Mouse (Mus musculus): ENCODE measurements around the gene Saxo1. TPM values are rescaled to one million over a fixed set of nuclear protein-coding genes. Genes with fewer than 3 reads are reported as not detected.
A peak's percentile ranks its signal among the peaks of the same experiment; 100 is the strongest.

The Saxo1 gene
- polyA plus RNA-seq, 1 experiment from 2014 or later, result 0.15 TPM

DNA sequence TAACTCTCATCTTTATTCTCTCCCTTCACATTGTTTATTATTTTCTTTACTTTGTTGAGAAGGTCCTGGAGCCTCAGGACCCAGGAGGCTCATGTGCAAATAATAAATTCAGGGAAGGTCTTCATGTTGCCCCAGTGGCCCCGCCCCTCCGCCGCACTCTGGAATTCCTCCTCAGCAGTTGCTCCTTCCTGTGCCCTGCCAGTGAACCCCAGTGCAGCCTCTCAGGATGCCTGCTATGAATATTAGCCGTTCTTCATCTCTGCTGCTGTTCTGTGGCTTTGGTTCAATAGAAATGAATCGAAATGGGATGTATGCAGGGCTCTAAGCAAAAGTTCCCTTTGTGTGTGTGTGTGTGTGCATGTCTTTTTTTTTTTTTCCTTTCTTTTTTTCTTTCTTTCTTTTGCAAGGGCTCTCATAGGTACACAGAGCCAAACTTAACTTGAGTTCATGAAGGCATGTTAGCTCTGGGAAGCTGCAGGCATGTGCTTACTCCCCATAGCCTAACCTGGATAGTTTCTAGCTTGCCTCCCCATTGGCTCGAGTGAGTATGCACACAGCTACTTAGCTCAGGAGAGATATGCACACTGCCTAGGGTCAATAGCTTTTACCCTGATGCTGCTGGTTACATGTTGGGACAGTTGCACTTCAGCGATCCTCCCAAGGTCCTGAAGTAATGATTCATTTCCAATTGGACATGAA lies 151.5 kb downstream of the Saxo1 start:
- H3K9me3 ChIP-seq (ENCODE audit: control insufficient read depth, low read length), result no peaks in the 10 kb centered on the region
- no peaks in the 10 kb centered on the region for H3K27me3 ChIP-seq (ENCODE audit: control insufficient read depth, insufficient read depth, low read length)
- WGBS, result 55% methylated on average over 7 of the region's 7 CpGs
- no peaks in the 10 kb centered on the region for H3K36me3 ChIP-seq (ENCODE audit: control insufficient read depth, insufficient read depth, low read length)
- no peak overlapping the region for H3K4me2 ChIP-seq (ENCODE audit: low read length)
- no peak overlapping the region for H3K9ac ChIP-seq (ENCODE audit: low read length)
- peaks cover 6 to 21% of the 10 kb centered on the region in 2 experiments; a peak in 3 of 4 replicates for H3K4me1 ChIP-seq (ENCODE audit: control insufficient read depth in 2 of 2, insufficient read depth in 2 of 2, low read length in 2 of 2)
- H3K27ac ChIP-seq (replicated peaks in 1 of 2; ENCODE audit: control insufficient read depth in 1 of 2, insufficient read depth in 1 of 2, low read depth in 2 of 2, low read length in 2 of 2), result peak overlapping the region in 1 of 2 experiments; percentile 33; a peak in 1 of 4 replicates
- no peak overlapping the region for H3K4me3 ChIP-seq (ENCODE audit: control insufficient read depth in 1 of 2, insufficient read depth in 1 of 2, low read depth in 1 of 2, low read length in 2 of 2)
- ATAC-seq (ENCODE audit: insufficient number of reproducible peaks, insufficient read depth, low FRiP score, low read depth), result no peak

DNA sequence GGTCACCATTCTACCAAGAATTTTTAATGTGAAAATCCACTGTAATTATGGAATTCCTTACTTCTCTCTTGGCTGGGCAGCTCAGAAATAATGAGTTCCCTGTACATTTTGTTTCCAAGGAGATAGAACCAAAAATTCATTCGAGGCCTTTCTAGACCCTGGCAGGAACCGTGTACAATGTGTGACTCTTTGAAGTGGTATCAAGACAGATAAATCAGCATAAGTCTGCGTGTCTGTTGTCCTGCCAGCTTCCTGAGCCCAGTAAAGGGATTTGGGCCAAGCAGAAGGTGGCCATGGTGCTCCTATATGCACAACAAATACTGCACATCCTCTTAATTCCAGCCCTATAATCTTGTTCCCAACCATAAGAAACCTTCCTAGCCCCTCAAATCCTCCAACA lies 157.0 kb downstream of the Saxo1 start:
- no peak overlapping the region for H3K9ac ChIP-seq (ENCODE audit: low read length)
- no peak for ATAC-seq (ENCODE audit: insufficient number of reproducible peaks, insufficient read depth, low FRiP score, low read depth)
- no peak overlapping the region for H3K4me2 ChIP-seq (ENCODE audit: low read length)
- no peaks in the 10 kb centered on the region for H3K9me3 ChIP-seq (ENCODE audit: control insufficient read depth, low read length)
- no peaks in the 10 kb centered on the region for H3K36me3 ChIP-seq (ENCODE audit: control insufficient read depth, insufficient read depth, low read length)
- WGBS, result 23% methylated on average over 3 of the region's 3 CpGs
- no peaks in the 10 kb centered on the region for H3K27me3 ChIP-seq (ENCODE audit: control insufficient read depth, insufficient read depth, low read length)
- H3K4me3 ChIP-seq (ENCODE audit: control insufficient read depth in 1 of 2, insufficient read depth in 1 of 2, low read depth in 1 of 2, low read length in 2 of 2), result no peak overlapping the region
- no peak overlapping the region; a peak in 1 of 4 replicates for H3K27ac ChIP-seq (replicated peaks in 1 of 2; ENCODE audit: control insufficient read depth in 1 of 2, insufficient read depth in 1 of 2, low read depth in 2 of 2, low read length in 2 of 2)
- H3K4me1 ChIP-seq (ENCODE audit: control insufficient read depth in 2 of 2, insufficient read depth in 2 of 2, low read length in 2 of 2), result peaks cover 13 to 33% of the 10 kb centered on the region in 2 experiments

DNA sequence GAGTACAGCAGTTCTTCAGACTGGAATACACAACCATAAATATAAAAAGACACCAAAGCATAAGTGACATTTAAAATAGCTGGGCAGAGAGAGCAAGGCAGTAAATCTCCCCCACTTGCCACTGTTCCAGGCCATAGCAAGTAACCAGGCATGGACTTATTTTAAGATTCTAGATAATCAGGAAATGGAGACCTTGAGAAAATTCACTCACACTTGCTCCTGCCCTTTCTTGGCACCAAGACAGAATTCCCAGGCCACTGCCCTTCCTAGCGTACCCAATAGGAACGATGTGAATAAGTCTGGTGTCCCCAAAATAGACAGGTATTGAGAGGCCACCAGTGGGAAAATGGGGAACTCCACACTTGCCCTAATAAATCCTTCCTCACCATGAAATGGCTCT lies 160.7 kb downstream of the Saxo1 start:
- 47% methylated on average over 2 of the region's 2 CpGs for WGBS
- no peaks in the 10 kb centered on the region for H3K9me3 ChIP-seq (ENCODE audit: control insufficient read depth, low read length)
- peak overlapping the region in 1 of 2 experiments; percentile 36; a peak in 2 of 4 replicates for H3K27ac ChIP-seq (replicated peaks in 1 of 2; ENCODE audit: control insufficient read depth in 1 of 2, insufficient read depth in 1 of 2, low read depth in 2 of 2, low read length in 2 of 2)
- no peak for ATAC-seq (ENCODE audit: insufficient number of reproducible peaks, insufficient read depth, low FRiP score, low read depth)
- peak overlapping the region; percentile 9; the same call in 1 of the 2 replicates for H3K9ac ChIP-seq (ENCODE audit: low read length)
- no peaks in the 10 kb centered on the region for H3K36me3 ChIP-seq (ENCODE audit: control insufficient read depth, insufficient read depth, low read length)
- H3K4me2 ChIP-seq (ENCODE audit: low read length), result no peak overlapping the region
- H3K27me3 ChIP-seq (ENCODE audit: control insufficient read depth, insufficient read depth, low read length), result no peaks in the 10 kb centered on the region
- no peak overlapping the region for H3K4me3 ChIP-seq (ENCODE audit: control insufficient read depth in 1 of 2, insufficient read depth in 1 of 2, low read depth in 1 of 2, low read length in 2 of 2)
- peaks cover 22 to 35% of the 10 kb centered on the region in 2 experiments for H3K4me1 ChIP-seq (ENCODE audit: control insufficient read depth in 2 of 2, insufficient read depth in 2 of 2, low read length in 2 of 2)

DNA sequence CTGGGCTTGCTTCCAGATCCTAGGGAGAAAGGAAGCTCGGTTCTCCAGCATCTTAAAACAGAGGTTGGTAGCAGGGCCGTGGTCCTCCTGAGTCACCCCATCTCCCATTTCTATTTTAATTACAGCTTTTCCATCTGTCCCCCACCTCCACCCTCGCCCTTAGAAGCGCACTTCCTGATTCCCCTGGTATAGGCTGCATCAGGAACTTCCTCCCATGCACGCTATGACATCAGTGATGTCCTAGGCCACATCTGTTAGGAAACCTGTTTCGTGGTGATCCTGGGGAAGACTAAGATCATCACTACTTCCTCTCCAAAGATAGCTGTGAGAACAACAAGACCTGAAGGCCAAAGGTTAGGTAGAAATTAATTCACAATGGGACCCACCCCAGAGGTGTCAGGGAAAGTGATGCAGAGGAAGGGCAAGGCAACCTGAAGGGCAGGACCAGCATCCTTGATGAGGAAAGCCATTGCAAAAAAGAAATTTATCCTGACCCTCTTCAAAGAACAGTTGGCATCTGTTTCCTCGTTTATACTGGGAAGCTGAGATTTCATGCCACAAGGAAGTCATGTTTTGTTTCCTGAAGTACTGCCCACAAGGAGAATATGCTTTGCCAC lies 161.3 kb downstream of the Saxo1 start:
- H3K36me3 ChIP-seq (ENCODE audit: control insufficient read depth, insufficient read depth, low read length), result no peaks in the 10 kb centered on the region
- H3K9me3 ChIP-seq (ENCODE audit: control insufficient read depth, low read length), result no peaks in the 10 kb centered on the region
- peaks cover 22 to 35% of the 10 kb centered on the region in 2 experiments for H3K4me1 ChIP-seq (ENCODE audit: control insufficient read depth in 2 of 2, insufficient read depth in 2 of 2, low read length in 2 of 2)
- no peak overlapping the region for H3K27ac ChIP-seq (replicated peaks in 1 of 2; ENCODE audit: control insufficient read depth in 1 of 2, insufficient read depth in 1 of 2, low read depth in 2 of 2, low read length in 2 of 2)
- no peak overlapping the region for H3K4me2 ChIP-seq (ENCODE audit: low read length)
- WGBS, result 76% methylated on average over 7 of the region's 7 CpGs
- H3K9ac ChIP-seq (ENCODE audit: low read length), result no peak overlapping the region
- ATAC-seq (ENCODE audit: insufficient number of reproducible peaks, insufficient read depth, low FRiP score, low read depth), result no peak
- H3K4me3 ChIP-seq (ENCODE audit: control insufficient read depth in 1 of 2, insufficient read depth in 1 of 2, low read depth in 1 of 2, low read length in 2 of 2), result no peak overlapping the region
- H3K27me3 ChIP-seq (ENCODE audit: control insufficient read depth, insufficient read depth, low read length), result no peaks in the 10 kb centered on the region

DNA sequence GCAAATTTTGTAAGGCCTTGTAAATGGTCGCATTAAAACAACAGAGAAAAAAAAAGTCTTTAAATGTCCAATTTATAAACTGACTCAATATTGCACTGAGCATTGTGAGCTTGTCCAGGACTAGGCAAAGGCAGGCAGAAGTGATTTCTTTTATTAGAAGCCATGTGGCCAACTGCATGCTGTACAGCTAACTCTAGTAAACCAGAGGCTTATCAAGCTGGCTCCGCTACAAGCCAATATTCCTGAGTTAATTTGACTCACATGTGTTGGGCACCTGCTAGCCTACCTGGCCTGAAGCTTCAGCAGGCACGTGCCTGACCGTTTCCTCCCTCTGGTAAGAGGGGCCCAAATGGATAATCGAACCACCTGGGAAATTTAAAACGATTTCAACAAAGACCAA lies 162.5 kb downstream of the Saxo1 start:
- 67% methylated on average over 6 of the region's 6 CpGs for WGBS
- no peak for ATAC-seq (ENCODE audit: insufficient number of reproducible peaks, insufficient read depth, low FRiP score, low read depth)
- peak overlapping the region; percentile 62 to 64; a peak in 3 of 4 replicates for H3K27ac ChIP-seq (replicated peaks in 1 of 2; ENCODE audit: control insufficient read depth in 1 of 2, insufficient read depth in 1 of 2, low read depth in 2 of 2, low read length in 2 of 2)

More for the DNA sequence above, 162.5 kb downstream of the Saxo1 start:
- no peaks in the 10 kb centered on the region for H3K9me3 ChIP-seq (ENCODE audit: control insufficient read depth, low read length)
- peaks cover 25 to 33% of the 10 kb centered on the region in 2 experiments for H3K4me1 ChIP-seq (ENCODE audit: control insufficient read depth in 2 of 2, insufficient read depth in 2 of 2, low read length in 2 of 2)
- no peaks in the 10 kb centered on the region for H3K27me3 ChIP-seq (ENCODE audit: control insufficient read depth, insufficient read depth, low read length)
- no peak overlapping the region for H3K4me2 ChIP-seq (ENCODE audit: low read length)
- H3K9ac ChIP-seq (ENCODE audit: low read length), result no peak overlapping the region; the same call in 1 of the 2 replicates
- H3K36me3 ChIP-seq (ENCODE audit: control insufficient read depth, insufficient read depth, low read length), result no peaks in the 10 kb centered on the region
- no peak overlapping the region for H3K4me3 ChIP-seq (ENCODE audit: control insufficient read depth in 1 of 2, insufficient read depth in 1 of 2, low read depth in 1 of 2, low read length in 2 of 2)

Other genes starting within 250 kb of the Saxo1 start
- 67.4 and 72.3 TPM in 2 replicates for gene Rraga, start 17.3 kb upstream of the Saxo1 start, polyA plus RNA-seq (2014; fragmentation: Nextera tagmentation; extraction: Ambion mirVana)
- 9.4 and 10.6 TPM in 2 replicates for gene Haus6, start 53.7 kb upstream of the Saxo1 start, polyA plus RNA-seq (2014; fragmentation: Nextera tagmentation; extraction: Ambion mirVana)
- 68.0 and 70.2 TPM in 2 replicates for gene Plin2, start 111.7 kb upstream of the Saxo1 start, polyA plus RNA-seq (2014; fragmentation: Nextera tagmentation; extraction: Ambion mirVana)
- gene Dennd4c, start 190.2 kb upstream of the Saxo1 start, polyA plus RNA-seq (2014; fragmentation: Nextera tagmentation; extraction: Ambion mirVana), result 7.4 and 9.1 TPM in 2 replicates

Data from heart, embryonic 14.5 days (tissue).